Mouse (Mus musculus) brain, embryonic 14.5 days (tissue): Measurements from ENCODE around the gene Hnrnpu. TPM values are rescaled to one million over a fixed set of nuclear protein-coding genes. Genes with fewer than 3 reads are reported as not detected.

Experiments used
- DNase-seq: peaks from one replicate; pipeline ENCODE4 v3.0.0-alpha.2; 2011; ENCODE audit warnings: low read depth
- CTCF ChIP-seq: fragments of 200-500 bp; IDR thresholded peaks from 2 replicates; pipeline ENCODE4 v1.5.1; 2012; ENCODE audit warnings: inconsistent platforms, mild to moderate bottlenecking, moderate library complexity, borderline replicate concordance; ENCODE audit not compliant: insufficient read depth, insufficient read length; ENCODE audit errors: extremely low read depth
- POLR2A ChIP-seq: fragments of 200-500 bp; IDR thresholded peaks from 2 replicates; pipeline ENCODE4 v1.6.1; 2012; ENCODE audit warnings: mild to moderate bottlenecking, inconsistent platforms, borderline replicate concordance; ENCODE audit not compliant: poor library complexity, insufficient read depth, insufficient read length, severe bottlenecking; ENCODE audit errors: extremely low read depth
- polyA plus RNA-seq: library from polyadenylated mRNA; depleted of rRNA; stranded (reverse); fragments of >200 nt; gene quantifications from 2 replicates; pipeline ENCODE4 v1.2.3, GENCODE M21; 2012

The Hnrnpu gene
- polyA plus RNA-seq, 1 experiment: 342 TPM

DNA sequence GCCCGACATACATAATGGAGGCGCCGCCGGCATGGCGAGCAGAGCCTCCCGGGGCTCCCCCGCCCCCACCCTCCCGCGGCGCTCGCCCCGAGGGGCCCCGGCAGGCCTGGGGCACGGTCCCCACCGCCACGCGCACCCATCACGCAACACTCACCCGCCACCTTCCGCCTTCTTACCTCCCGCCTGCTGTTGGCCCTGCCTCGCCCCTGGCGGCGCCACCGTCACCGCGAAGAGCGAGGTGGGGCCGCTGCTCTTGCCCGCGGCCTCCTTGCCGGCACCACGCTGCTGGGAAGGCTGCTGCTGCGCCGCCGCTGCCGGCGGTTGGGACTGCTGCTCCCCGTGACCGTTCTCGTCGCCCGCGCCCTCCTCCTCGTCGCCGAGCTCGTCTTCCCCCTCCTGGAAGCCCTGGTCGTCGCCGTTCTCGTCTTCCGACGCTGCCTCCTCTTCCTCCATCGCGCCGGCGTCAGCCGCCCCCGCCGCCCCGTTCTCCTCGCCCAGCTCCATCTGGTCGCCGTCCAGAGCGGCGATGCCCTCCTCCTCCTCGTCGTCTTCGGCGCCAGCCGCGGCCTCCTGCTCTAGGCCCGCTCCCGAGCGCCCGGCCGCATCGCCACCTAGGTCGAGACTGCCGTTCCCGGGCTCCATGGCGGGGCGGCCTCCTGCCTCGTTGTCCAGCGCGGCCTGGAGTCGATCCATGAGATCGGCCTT, 668 bp downstream of the Hnrnpu start:
- TF ChIP-seq CTCF (no peak), POLR2A (no peak)
- DNase-seq: peak; percentile 53

DNA sequence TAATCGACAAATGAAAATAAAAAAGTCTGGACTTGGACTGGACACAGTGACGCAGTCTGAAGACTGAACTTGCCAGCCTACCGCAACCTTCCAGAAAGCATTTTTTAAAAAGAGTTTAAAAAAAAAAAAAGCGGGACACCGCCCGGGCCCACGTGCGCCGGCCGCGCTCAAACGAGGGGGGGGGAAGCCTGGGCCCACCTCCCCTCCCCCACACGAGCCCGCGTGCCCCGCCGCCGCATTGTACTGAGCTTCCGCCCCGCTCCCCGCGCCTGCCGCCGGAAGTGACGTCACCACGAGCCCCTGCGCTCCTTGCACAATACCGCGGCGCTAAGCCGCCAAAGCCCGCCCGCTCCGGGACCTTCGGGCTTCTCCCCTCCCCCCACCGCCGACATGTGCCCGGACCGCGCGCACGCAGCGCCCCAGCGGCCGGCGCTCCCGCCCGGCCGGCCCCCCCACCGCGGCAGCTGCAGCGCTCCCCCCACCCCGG, 1.3 kb downstream of the Hnrnpu start:
- no peak for TF ChIP-seq CTCF
- TF ChIP-seq POLR2A: peak; percentile 41; the same call in 1 of the 2 replicates
- peak; percentile 98 for DNase-seq

DNA sequence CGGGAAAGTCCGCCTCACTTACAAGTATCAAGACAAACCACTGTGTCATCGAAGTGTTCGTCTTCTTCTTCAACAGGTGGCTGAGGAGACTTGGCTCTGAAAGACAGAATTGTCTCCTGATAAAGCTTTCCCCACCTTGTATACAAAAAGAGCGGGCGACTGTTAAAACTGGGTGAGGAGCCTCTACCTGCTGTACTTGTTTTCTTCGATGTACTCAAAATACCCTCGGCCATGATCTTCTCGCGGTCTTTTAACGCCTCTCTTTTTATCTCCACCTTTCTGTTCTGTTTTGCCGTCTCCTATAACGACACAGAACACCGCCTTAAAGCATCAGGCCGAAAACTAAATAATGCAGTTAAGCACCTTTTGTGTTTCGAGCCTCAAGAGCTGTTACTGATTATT, 1.7 kb downstream of the Hnrnpu start:
- DNase-seq: peak; percentile 43
- TF ChIP-seq POLR2A (no peak), CTCF (no peak)

GRCm38 (mm10) chr1:178329946-178330345, 7.7 kb downstream of the Hnrnpu start:
- no peak for DNase-seq
- TF ChIP-seq CTCF (no peak), POLR2A (no peak)

- DNase-seq: no peak
- no peak for TF ChIP-seq CTCF
- TF ChIP-seq POLR2A: no peak
Observed at GRCm38 (mm10) chr1:178329017-178329416, 8.6 kb downstream of the Hnrnpu start.

GRCm38 (mm10) chr1:178326950-178327349, 10.6 kb downstream of the Hnrnpu start:
- no peak for TF ChIP-seq CTCF
- TF ChIP-seq POLR2A: no peak
- no peak for DNase-seq

DNA sequence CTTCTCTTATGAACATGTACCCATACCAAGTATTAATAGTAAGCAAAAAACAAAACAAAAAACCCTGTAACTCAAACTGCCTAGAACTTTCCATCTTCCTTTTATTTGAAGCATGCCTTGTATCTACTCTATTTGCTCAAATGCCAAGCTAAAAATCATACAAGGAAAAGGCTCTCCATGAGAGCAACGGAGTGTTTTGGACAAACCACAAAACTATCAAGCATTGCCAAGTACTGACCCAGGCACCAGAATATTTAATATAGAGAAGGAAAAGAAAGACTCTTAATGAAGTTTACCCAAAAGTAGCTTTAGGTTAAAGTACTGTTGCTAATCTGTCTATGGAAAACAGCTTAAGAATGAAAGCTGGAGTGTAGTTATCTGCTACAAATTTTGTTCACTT, 11.2 kb downstream of the Hnrnpu start:
- no peak for TF ChIP-seq CTCF
- TF ChIP-seq POLR2A: no peak
- DNase-seq: no peak

DNA sequence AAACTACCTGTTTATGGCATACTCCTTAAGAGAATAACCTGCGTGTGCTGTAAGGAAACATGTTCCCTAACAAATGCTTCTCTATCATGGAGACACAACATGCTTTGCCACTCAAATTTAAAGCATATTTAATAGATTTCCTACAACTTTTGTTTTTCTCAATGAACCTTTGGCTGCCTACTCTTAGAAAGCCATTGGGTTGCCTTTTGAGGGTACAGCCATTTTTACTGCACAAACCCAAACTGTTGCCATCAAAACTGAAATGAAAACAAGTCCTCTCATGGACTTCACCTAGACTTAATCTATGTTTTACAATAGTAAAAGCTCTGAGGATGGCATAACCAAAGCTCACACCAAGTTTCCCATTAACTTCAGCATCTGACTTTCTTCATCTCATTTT, 13.0 kb downstream of the Hnrnpu start:
- no peak for DNase-seq
- TF ChIP-seq POLR2A (no peak), CTCF (no peak)

DNA sequence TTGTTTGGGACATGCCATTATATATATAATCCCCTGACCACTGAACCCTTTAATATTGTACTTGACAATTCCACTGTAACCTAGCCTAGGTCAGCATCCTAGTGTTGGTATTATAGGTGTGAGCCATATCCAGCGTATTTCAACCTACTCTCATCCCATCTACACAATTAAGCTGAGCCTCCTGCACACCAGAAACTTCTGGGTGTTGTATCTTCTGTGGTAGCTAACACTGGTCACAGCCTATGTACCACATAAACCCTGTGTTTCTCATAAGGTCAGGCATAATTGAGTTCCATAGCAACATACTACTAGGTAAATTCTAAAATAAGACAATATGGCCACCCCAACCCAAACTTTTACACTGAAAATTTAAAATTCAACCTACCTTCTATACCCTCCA, 14.4 kb downstream of the Hnrnpu start:
- no peak for DNase-seq
- TF ChIP-seq POLR2A (no peak), CTCF (no peak)

- no peak for DNase-seq
- TF ChIP-seq CTCF: no peak
- no peak for TF ChIP-seq POLR2A
Observed at GRCm38 (mm10) chr1:178321730-178322357, 15.8 kb downstream of the Hnrnpu start.

DNA sequence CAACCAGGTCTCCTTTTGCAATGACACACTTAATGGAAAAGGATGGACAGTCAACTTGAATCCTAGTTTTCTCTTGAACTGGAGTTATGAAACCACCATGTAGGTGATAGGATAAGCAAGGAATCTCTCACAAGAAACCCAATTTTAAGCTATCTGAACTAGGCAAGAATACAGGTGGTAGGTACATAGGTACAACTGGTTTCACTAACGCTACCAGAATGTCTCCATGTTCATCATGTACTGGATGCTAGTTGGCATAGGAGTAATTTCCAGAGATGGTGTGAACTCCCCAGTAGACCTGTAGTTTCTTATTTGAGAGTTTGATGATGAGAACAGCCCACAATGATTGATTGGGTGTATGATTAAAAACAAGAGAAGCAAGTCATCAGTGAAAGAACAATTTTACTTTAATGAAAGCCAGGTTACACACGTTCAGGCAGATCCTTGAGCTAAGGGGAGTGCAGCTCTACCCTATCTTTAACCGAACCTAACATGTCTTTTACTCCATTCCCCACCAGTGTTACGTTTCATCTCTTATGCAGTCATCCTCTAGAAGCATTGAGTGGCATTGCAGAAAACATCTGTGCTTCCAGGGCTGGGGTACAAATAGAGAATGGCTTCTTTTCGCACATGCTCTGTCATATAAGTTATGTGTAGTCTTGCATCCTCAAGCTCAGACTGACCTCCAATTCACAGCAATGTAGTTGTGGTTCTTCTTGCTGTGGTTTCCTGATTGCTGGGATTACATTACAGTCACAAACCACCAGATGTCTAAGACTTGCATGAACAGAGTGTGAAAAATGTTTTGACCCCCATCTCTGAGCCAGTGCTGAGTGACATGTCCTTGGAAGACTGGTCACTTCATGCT, 16.6 kb downstream of the Hnrnpu start:
- peak; percentile 58 for DNase-seq
- no peak for TF ChIP-seq POLR2A
- no peak for TF ChIP-seq CTCF

DNA sequence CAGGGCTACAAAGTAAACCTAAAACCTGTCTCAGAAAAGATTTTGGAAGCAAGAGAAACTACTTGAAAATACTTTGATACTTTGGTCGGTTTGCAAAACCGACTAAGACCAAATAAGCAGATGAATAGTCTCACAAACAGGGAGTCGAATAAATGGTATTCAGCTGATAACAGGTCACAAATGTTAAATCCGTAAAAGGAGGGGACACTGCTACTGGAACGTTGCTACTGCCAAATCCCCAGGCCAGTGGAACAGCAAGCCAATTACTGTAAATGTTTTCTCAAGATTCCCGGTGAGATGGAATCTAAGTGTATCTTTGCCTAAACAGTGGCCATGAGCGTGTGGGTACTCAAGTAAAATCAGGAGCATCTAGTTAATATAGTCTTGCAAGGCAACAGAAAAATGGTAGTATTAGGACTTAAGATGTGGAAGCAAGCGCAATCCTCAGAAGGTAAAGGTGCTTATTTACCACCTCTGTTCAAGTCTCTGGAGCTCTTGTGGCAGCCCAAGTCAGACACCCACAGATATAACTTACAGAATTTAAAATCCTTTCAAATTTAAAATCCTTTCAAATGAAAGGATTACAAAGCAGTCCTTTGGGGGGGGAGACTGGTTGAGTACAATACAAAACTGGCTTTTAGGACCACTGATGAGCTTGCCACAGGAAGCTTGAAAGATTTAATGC, 17.4 kb downstream of the Hnrnpu start:
- DNase-seq: peak; percentile 58
- no peak for TF ChIP-seq POLR2A
- TF ChIP-seq CTCF: no peak

GRCm38 (mm10) chr1:178319295-178320037, 18.1 kb downstream of the Hnrnpu start:
- no peak for DNase-seq
- TF ChIP-seq CTCF (no peak), POLR2A (no peak)
